Mouse (Mus musculus) layer of hippocampus, adult 9-11 months (tissue): ENCODE measurements at regions not wholly inside any gene's neighbourhood (a gene's known extent, or its start where the extent isn't known, plus 50 kb on each side); places are given as distances from the start of the nearest gene placed in this dataset.
A peak's percentile ranks its signal among the peaks of the same experiment; 100 is the strongest.

Experiments used
- DNase-seq: peaks from one replicate; pipeline ENCODE4 v3.0.0; 2022

GRCm38 (mm10) chr3:61064720-61065119 is 62.1 kb downstream of the P2ry1 start:
- no peak for DNase-seq

GRCm38 (mm10) chr3:61067067-61067466 is 64.5 kb downstream of the P2ry1 start:
- DNase-seq: no peak

- no peak for DNase-seq
Observed at GRCm38 (mm10) chr3:61068229-61068628, 65.6 kb downstream of the P2ry1 start.

GRCm38 (mm10) chr3:61071041-61071440 is 68.4 kb downstream of the P2ry1 start:
- DNase-seq: no peak

- DNase-seq: no peak
Observed at GRCm38 (mm10) chr3:61072330-61072729, 69.7 kb downstream of the P2ry1 start.

- no peak for DNase-seq
Observed at GRCm38 (mm10) chr3:61073103-61073502, 70.5 kb downstream of the P2ry1 start.

- no peak for DNase-seq
Observed at GRCm38 (mm10) chr3:61073806-61074205, 71.2 kb downstream of the P2ry1 start.

- DNase-seq: no peak
Observed at GRCm38 (mm10) chr3:61075839-61076238, 73.2 kb downstream of the P2ry1 start.

GRCm38 (mm10) chr3:61089931-61090330 is 87.3 kb downstream of the P2ry1 start:
- no peak for DNase-seq

GRCm38 (mm10) chr3:61092031-61092430 is 89.4 kb downstream of the P2ry1 start:
- DNase-seq: no peak

- no peak for DNase-seq
Observed at GRCm38 (mm10) chr3:61116364-61116763, 113.8 kb downstream of the P2ry1 start.

- no peak for DNase-seq
Observed at GRCm38 (mm10) chr3:61133096-61133495, 130.5 kb downstream of the P2ry1 start.

GRCm38 (mm10) chr3:61154087-61154486 is 151.5 kb downstream of the P2ry1 start:
- no peak for DNase-seq

- DNase-seq: no peak
Observed at GRCm38 (mm10) chr3:61159811-61160210, 157.2 kb downstream of the P2ry1 start.

- DNase-seq: no peak
Observed at GRCm38 (mm10) chr3:61161384-61161783, 158.8 kb downstream of the P2ry1 start.

GRCm38 (mm10) chr3:61185789-61186188 is 175.6 kb upstream of the Rap2b start:
- DNase-seq: no peak

GRCm38 (mm10) chr3:61188662-61189061 is 172.8 kb upstream of the Rap2b start:
- no peak for DNase-seq

GRCm38 (mm10) chr3:61216562-61216961 is 144.9 kb upstream of the Rap2b start:
- DNase-seq: no peak

GRCm38 (mm10) chr3:61224505-61224904 is 136.9 kb upstream of the Rap2b start:
- no peak for DNase-seq

GRCm38 (mm10) chr3:61225054-61225453 is 136.4 kb upstream of the Rap2b start:
- DNase-seq: no peak

- no peak for DNase-seq
Observed at GRCm38 (mm10) chr3:61241380-61241779, 120.1 kb upstream of the Rap2b start.

GRCm38 (mm10) chr3:61243876-61244527 is 117.4 kb upstream of the Rap2b start:
- DNase-seq: peak; percentile 38

GRCm38 (mm10) chr3:61246429-61246828 is 115.0 kb upstream of the Rap2b start:
- DNase-seq: no peak

GRCm38 (mm10) chr3:61247344-61247743 is 114.1 kb upstream of the Rap2b start:
- no peak for DNase-seq

GRCm38 (mm10) chr3:61255232-61255631 is 106.2 kb upstream of the Rap2b start:
- DNase-seq: no peak
